Mouse (Mus musculus) urinary bladder, postnatal 25 days (tissue): ENCODE data around the gene Hsf2bp.

Experiments
- DNase-seq: peaks from one replicate; pipeline ENCODE4 v3.0.0; 2022; ENCODE audit warnings: low spot score

The Hsf2bp gene

DNA sequence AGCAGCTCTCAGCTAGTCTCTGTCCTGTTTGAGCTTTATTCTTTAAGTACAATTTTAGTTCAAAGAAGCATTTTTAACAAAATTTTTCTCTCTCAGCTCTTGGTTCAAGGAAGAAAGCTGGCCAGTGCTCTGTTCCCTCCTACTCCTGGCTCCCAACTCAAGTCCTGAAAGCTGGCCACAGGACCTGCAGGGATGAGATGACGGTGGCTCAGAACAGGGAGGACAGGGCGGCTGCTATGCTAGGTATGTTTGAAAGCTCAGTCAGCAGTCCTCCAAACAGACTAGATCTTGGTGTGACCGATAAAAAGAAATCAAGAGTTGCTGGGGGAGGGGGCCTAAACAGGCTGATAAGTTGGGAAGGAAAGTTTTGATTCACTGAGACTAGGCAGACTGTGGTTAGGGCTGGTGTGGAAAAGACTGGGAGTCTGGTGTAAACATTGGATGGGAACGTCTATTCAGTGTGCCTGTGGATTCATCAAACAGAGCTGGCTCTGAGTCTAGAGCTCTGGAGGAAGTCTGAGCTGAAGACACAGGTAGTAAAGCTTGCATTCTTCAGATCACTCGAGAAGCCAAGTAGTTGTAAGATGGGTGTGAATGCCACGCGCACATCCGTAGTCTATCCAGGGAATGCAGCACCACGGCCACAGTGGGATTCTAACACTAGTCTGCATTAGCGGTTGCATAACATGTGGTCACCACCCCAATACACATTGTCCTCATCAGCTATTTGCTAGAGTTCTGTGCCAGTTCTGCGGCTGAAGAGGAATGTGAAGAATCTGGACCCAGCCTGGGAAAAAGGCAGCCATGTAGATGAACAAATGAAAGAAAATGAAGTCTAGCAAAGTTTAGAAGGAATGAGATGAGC lies 53.6 kb downstream of the Hsf2bp start:
- DNase-seq = peak; percentile 42

DNA sequence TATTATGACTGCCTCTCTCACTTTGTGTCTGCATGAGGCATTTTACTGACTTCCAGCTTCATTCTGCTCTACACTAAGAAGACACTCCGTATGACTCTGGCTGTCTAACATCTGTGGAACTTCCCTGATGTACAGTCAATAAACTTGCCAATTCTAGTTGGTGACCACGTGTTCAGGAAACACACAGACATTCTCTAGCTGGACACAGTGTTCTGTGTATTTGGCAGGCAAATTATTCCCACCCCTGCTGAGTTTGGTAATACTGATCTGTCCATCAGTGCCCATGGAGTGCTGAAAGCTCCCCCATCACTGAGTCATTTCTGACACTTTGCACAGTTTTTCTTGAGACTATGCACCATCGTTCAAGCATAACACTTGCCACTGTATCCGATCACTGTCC lies 56.3 kb downstream of the Hsf2bp start:
- no peak for DNase-seq

DNA sequence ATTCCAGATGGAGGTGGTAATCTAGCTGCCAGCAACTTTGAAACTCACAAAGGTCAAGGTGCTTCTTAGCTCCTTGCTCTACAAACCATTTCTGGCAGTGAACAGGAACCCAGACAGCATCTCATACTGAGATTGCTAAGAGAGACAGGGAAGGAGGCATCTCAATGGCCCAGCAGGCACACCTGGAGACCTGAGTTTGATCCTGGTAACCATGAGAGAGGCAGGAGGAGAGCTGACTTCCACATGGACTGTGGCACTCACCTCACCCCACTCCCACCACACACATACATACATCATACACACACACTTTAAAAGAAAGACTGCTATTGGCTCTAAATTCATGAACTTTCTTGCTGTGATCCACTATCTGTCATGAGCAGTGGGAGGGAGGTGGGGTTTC lies 59.0 kb downstream of the Hsf2bp start:
- DNase-seq = no peak

DNA sequence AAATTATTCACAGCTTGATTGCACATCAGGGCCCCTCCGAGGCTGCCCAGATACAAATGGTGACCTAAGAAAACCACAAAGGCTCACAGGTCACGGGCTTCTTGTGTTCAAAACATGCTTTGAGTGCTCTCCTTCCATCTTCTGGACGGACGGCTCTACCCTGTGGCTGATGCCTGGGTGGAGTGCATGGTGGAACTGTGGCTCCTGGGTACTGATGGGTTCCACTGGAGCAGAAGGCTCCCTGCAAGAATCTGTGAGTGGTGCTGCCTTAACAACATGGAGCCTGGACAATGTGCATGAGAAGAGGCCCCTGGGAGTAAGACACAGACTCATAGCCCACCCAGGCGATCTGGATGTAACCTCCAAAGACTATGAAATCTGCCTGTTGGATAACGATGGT lies 59.6 kb downstream of the Hsf2bp start:
- no peak for DNase-seq

DNA sequence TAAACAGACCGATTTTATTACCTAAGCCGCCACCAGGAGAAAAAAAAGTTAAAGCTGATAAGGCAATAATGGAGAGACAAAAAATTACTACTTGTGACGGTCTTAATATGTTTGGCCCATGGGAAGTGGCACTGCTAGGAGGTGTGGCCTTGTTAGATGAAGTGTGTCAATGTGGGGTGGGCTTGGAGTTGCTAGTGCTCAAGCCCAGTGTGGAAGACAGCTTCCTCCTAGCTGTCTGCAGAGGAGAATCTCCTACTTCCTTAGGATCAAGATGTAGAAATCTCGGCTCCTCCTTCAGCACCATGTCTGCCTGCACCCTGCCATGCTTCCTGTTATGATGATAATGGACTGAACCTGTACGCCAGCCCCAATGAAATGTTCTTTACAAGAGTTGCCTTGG lies 61.5 kb downstream of the Hsf2bp start:
- DNase-seq = no peak

DNA sequence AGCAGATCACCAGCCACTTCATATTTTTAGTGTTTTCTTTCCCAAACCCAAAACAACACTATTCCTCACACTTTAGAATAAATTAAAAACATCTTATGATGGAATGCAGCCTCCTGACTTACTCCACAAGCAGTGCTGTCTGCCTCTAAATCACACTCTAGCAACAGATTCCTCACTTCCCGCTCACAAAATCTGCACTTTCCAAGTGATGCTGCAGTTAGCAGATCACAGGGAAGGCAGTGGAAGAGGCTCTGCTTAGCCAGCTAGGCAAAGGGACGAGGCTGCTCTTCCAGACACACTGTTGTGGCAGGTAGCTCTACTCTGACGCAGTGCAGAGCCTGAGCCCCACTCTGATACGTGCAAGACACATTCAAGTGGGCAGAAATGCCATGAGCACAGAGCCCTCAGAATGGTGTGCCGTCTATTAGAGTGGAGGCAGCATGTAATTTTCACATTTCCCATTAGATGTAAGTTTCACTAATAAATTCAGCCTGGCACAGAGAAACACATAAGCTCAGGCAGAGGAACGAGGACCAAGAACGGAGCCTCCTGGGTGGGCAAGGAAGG lies 62.4 kb downstream of the Hsf2bp start:
- DNase-seq = no peak

DNA sequence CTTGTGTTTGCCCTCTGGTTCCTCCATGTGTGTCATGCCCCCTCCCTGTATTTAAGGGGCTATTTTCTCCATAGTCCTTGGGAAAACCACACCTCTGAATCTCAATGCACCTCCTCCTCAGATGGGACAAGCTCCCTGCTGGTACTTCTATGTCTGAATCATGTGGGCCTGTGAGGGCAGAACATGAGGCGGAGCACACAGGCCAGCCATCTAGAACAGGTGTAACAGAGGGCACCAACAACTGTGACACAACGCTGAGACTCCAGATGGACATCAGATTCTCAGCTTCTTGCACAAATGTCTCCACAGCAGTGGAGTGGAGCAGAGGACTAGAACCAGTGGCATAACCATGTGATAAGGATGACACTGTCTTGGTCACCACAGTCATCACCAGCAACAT lies 65.3 kb downstream of the Hsf2bp start:
- no peak for DNase-seq

DNA sequence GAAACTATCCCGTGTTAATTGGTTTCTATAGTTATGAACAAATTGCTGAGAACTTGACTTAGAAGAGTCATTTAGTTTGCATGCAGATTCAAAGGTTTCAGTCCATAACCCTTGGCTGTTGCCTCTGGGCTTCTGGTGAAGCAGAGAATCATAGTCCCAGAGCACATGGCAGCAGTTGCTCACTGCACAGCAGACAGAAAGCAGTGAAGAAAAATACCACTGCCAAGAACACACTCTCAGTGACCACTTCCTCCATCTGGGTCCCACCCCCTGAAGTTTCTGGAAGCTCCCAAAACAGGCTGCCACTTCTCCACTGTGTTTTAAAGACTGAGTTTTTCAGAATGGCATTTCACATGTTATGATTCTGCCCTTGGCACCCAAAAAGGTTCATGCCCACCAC lies 67.3 kb downstream of the Hsf2bp start:
- DNase-seq = no peak

DNA sequence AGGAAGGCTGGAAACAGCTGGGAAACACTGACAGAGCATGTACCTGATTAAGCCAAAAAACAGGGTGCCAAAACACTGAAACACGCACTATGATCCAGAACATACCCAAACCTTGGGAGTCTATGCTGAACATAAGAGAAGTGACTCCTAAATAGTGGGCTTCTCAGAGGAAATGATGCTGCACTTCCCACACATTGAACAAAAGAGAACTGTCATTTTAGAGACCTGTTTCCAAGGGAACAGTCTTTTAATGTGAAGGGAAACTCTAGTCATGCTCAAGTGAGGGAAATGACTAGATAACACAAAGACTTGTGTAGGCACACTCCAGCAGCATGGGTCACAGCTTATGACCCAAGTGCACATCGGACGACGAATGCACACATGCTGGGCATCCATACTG lies 68.8 kb downstream of the Hsf2bp start:
- no peak for DNase-seq

DNA sequence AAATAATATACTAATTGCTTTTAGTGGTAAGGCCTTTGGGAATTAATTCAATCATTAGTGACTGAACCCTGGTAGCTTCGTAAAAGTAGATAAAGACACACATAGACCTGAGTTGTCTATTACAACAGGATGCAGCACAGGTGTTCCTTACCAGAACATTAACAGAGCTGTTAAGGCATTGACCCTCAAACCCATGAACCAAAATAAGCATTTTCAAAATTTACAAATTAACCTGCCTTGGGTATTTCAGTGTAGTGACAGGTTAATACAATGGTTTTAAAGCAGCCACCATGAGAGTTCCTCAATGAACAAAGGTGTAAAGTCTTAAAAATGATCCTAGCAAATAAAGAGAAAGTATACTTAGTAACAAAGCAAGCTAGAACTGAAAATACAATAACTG lies 69.6 kb downstream of the Hsf2bp start:
- DNase-seq = no peak

DNA sequence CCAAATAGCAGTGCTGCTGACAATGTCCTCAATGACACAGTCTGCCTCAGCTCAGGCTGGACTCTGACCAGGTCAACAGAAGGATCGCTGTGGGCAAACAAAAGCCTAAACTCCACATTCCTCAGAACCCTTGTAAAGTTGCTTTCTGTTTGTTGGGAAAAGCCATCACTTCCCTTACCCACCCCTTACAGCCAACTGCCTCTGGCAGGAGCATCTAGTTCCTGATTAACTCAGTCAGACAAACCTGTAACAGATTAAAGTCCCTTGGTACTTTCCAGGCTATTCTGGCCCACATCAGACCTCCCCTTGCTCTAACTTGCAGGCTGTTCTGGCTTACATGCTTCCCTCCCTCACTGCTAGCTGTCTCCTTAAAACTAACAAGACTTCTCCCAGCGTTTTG lies 70.5 kb downstream of the Hsf2bp start:
- no peak for DNase-seq

DNA sequence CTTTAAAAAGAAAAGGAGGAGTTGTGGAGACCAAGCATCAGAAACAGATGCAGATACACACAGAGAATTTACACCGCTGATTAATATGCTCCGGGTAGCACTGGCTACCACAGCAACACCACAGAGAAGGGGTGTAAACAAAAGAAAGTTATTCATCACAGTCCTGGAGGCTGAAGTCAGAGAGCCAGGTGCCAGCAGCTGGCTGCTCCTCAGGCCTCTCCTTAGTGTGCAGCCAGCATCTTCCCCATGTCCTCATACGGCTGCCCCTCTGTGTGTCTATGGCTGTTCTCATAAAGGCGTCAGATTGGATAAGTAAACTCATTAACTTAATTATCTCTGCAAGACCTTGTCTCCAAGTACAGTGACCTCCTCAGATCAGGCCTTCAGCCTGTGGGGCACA lies 73.2 kb downstream of the Hsf2bp start:
- no peak for DNase-seq

DNA sequence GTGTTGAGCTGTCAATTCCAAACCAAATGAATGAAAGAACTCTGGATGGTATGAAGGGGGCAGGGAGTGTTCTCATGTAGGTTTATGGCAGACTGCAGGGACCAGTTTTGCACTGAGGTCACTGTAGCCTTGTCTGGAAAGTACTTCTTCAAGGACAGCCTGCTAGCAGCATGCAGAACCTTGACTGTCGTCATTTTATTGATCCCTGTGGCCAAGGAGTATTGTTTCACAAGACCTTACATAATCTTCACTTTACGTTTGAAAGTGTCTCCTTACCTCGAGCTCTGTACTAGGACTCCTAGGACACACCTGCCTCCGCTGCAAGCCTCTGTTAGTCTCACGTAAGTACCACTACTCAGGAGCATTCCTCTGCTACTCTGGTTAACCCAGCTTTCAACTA lies 73.9 kb downstream of the Hsf2bp start:
- no peak for DNase-seq

DNA sequence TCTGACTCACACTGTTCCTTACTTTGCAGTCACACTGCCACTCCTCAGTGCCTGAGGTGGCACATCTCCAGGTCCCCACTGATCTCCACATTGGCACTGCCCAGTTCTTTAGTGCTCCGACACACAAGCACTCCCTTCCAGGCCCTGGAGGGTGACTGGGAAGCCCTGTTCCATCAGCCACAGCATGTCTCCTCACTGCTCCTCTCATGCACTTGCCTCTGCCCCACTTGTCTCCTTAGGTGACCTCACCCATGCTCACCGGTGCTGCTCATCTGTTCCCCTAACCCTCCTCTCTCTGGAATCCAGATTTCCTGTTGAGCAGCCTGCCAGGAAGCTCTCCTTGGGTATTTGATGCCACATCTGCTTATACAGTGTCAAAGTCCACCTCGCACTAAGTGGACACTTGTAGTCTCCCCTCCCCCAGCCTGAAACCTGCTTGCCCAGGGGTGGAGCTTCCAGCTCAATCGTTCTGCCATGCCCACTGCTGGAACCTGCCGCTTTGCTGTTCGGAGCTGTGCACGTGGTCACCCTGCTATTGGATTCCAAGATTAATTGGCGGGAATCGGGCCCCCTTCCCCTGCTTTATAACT lies 81.5 kb downstream of the Hsf2bp start:
- no peak for DNase-seq

DNA sequence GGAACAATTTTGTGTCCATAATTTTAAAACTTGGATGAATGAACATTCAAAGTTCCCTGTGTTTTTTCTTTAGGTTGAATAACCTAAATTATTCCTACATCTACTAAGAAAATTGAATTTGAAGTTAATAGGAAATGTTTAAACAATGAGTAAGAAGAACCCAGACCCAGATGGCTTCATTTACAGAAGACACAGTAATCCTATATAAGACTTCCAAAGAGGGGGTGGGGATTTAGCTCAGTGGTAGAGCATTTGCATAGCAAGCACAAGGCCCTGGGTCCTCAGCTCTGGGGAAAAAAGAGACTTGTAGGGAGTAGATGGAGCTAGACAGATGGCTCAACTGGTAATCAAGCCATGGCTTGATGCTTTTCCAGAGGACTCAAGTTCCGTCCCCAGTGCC lies 87.1 kb downstream of the Hsf2bp start:
- DNase-seq = no peak

DNA sequence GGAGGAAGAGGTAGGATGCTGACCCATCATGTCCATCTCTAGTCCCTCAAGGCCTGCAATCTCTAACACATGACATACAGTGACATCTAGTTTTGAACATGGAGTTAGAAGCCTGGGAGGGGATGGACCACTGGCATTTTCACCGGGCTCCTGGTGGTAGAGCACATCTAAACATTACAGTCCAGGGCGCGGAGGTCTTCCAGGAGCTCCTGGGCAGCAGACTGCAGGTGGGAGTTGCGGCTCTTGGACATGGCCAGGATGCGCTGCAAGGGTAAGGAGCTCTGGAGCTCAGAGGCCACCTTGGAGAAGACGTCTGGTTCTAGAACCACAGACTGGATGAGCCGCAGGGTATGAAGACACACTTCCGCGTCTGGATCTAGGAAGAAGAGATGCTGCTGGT lies 89.7 kb downstream of the Hsf2bp start:
- no peak for DNase-seq

DNA sequence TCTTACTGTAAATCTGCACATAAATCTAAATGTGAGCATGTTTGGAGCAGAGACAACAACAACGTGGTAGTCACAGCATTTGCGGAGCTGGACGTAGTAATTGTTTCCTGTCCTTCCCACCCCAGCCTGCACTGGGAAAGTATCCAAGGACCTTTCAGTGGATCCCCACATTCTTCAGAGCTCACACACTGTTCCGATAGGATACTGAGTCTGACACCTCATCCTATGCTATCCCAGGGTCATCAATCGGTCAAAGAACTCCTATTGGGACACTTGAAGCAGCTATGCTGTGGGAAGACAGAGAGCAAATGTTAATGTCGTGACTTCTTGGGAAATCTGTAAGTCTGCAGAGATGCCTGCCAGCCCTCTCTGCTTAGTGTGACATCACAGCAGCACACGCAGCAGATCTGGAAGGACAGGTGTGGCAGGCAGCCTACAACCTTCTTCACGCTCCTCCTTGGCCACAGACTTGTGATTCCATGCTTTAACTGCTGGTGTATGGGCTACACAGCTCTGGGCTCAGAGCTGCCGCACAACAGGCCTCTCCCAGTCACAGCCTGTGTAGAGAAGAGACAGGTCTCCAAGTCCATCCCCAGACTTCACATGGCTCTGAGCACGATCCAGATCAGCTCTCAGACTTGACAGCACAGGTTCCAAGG lies 92.1 kb downstream of the Hsf2bp start:
- DNase-seq = no peak

DNA sequence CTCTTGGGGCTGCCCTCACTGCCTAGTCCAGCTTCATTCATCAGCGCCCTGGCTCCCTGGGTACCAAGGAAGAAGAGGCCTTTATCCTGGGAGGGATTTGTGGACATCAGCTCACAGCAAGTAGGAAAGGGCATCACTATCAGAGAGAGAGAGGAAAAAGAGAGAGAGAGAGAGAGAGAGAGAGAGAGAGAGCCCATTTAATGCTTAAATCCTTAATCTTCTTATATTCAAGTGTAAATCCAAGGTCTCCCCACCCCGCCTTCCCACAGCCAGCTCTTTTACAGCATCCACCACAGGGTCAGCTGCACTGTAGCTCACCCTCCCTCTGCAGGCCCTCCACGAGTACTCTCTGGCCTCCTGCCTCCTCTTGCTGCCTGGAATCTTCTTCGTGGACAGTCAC lies 94.5 kb downstream of the Hsf2bp start:
- DNase-seq = no peak

DNA sequence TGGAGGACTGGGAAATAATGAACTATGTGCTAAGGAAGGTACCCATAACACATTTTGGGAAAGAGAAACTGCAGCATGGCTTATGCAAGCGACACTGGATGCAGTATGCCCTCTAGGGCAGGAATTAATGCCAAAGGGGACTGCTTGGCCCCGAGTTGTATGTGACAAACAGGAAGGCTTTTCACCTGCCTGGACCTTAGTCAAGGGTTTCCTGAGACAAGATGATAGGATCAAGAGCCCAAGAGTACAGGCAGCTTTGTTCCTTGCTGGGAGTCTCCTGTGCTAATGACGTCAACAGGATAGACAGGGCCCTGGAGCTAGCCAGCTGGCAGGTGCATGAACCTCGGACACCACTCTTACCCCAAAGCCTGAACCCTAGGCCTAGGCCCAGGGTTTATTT lies 95.5 kb downstream of the Hsf2bp start:
- no peak for DNase-seq

DNA sequence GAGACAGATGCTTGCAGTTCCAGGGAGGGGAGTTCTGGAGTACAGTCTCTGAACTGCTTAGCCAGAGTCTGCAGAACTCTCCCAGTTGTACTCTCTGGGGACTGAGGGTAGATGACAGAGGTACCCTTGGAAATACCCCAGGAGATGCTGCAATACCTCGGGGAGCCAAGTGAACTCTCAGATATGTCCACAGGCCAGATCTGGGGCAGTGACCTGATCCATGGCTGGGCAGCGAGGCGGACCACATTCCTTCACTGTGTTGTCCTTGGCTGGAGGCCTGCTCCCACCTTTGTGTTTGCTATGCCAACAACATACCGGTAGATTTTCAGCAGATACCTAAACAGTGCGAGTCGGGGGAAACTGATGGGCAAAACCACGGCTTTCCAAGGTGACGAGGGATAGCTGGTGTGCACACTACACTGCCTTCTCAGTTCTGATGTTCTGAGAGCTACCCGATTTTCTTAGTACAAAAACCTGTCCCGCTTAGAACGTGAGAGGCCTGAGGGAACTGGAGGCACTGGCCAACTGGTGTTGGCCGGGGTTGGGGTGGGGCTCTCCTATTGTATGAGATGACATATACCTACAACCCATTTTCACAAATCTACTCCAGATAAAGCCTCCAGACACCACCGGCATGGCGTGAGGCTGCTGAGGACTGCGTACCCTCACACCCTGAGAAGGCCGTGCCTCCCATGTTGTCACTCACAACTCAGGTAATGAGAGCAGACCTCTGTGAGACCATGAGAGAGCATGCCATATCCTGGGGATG lies 96.7 kb downstream of the Hsf2bp start:
- DNase-seq = no peak

DNA sequence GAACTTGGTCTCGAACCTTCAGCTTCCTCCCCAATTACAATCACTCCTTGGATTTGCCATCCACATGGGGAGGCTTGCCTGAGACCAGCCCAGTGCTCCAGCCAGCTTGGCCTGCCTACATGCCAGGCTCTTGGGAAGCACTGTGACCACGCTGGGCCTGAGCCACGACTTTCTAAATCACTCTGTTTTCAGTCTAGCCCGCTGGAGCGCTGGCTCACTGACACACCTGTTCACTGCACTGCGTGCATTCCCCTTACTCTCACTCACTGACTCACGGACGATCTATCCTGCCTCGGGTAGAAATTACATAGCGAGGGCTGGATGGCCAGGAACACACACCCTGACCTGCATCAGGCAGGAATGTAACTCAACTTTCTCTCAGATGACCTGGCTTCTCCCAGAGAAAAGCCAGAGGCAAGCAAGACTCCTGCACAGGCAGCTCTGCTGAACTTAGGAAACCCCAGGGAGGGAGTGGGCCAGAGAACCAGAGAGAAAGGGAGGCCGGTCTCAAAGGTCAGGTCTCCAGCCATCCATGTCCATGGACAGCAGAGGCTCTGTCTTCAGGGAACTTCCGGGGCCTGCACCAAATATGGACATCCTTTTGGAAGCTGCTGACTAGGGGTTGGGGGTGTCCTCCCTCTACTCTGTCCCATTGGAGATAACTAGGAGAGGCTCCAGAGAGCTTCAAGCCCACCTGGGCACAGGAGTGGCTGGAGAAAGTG lies 97.4 kb downstream of the Hsf2bp start:
- DNase-seq = no peak

DNA sequence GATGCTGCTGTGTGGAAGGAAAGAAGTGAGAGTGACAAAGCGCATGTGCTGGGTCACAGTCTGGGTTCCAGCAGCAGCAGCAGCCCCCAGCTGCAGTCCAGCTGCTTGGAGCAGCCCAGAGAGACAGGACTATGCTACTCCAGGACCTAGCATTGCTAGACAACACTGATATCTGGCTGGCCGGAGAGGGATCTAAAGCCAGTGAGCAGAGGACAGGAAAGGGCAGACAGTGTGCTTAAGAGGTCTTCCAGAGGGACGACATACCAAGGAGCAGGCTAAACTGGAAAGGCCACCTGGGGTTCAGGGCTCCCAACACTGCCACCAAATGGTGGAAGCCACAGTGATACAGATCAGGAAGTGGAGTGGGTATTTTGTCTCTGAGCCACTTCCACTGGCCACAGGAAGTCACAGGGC lies 99.0 kb downstream of the Hsf2bp start:
- DNase-seq = no peak
